Mouse (Mus musculus) kidney, postnatal 25 days (tissue): ENCODE measurements around the gene Ngdn.
A peak's percentile ranks its signal among the peaks of the same experiment; 100 is the strongest.
"Not testable (repeated sequence)": the region's sequence is repeated elsewhere in the genome, so short reads cannot be mapped to it uniquely, and the experiment has no call there.

Source experiments
- DNase-seq, 2 experiments: peaks; one replicate each; pipeline ENCODE4 v3.0.0; 2021; ENCODE audit warnings: mixed read lengths in 2 of 2

Gene Ngdn

DNA sequence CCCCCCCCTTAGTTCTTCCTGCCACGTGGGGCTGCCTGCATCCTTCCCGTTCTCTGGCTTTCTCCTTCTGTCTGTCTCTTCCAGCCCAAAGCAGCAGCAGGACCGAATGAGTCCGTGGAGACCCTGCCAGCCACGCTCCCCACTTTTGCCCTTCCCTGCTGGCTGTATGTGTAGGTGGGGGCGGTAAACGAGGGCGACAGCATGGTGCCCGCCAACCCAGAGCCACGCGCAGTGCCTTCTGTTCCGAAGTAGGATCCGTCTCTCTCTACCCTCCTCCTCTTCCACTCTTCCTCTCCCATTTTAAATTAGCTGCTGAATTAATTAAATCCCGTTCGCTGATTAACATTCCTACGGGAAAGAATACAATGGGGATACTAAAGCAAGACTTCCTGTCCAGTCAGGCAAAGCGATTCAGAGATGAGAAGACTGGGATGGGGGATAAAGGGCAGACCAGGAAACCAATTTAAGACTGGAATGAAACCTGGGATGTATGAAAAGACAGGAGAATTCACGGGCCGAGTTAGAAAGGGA, 17.5 kb downstream of the Ngdn start:
- no peak for DNase-seq

DNA sequence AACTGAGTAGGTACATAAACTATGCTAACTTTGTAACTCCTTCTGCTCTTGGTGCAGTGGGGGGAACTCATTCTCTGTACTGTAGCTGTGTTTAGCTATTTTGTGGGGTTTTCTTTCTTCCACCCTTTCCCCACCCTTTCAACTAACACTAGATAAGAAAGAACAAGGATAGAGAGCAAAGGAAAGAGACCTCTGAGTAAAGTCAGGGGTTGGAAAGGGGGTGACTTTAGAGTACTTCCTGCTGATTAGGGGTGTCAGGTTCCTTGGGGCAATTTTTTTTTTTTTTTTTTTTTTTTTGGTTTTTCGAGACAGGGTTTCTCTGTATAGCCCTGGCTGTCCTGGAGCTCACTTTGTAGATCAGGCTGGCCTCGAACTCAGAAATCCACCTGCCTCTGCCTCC, 28.4 kb downstream of the Ngdn start:
- DNase-seq: not testable (repeated sequence)

DNA sequence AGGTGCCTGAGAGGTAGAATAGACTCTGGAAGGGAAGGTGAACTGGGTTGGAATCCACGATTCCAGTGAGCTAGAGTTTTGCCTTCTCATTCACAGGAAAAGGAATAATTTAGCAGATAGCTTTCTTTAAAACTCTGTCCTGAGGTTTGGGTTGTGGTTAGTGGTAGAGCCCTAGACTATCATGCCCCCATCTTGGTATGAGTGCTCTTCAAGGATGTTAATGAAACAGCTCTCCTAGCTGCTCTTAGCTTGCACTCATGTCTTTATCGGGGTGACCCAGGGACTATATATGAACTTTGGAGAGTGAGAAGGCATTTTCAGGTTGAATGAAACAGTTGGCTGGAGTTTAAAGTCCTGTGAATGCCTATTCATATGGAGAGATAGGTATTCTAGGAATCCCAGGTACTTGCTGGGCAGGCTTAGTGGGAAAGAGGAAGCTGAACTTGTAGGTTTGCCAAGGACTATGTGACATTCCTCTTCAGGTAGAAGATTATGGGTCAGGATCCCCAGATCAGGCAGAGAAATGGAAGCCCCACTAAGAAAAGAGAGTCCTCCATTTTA, 32.8 kb downstream of the Ngdn start:
- no peak for DNase-seq

DNA sequence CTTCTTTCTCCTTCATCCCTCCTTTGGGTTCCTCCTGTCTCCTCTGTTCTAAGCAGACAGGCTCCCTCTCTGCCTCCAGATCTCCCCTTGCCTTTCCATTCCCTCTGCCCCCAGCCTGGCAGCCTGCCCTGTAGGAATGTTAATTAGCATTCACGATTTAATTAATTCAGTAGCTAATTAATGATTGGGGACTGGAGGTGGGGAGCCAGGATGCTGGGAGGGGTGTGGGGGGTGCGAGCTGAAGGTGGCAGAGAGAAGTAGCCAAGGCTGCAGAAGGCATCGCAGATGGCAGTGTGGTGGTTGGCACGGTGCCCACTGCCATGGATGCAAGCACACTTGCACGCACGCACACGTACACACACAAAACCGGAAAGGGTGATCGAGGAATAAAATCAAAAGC, 37.2 kb downstream of the Ngdn start:
- peak; percentile 44 to 58 for DNase-seq

DNA sequence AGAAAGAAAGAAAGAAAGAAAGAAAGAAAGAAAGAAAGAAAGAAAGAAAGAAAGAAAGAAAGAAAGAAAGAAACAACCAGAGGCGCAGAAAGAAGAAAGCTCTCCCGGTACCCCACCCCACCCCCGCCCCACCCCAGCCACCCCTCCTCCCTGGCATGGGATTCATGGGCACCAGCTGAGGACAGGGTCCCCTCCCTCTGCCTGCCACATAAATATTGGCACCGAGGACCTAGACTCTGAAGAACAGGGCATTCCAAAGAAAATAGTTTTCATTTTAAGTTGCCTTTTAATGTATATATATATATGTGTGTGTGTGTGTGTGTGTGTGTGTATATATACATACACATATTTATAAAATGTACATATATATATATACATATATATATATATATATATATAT, 37.8 kb downstream of the Ngdn start:
- DNase-seq: no peak

DNA sequence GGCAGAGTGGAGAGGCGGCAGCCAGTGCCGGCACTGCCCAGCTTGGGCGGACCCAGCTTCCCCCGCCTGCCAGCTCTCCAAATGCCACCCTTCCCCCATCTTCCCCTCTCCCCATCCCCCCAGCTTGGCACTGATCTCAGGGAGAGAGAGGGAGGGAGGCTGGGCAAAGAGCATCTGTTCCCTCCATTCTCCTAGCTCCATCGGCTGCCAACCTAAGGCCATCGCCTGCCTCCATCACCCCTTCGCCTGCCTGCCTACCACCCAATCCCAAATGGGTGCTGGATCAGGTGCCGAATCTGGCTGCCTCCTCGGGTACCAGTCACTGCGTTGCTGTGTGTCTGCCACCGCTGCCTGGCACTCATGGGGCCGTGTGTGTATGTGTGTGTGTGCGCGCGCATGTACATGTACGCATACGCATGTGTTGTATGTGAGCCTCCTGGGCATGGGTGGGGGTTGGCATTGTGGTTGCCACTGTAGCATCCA, 38.5 kb downstream of the Ngdn start:
- peak; percentile 45 to 71 for DNase-seq

DNA sequence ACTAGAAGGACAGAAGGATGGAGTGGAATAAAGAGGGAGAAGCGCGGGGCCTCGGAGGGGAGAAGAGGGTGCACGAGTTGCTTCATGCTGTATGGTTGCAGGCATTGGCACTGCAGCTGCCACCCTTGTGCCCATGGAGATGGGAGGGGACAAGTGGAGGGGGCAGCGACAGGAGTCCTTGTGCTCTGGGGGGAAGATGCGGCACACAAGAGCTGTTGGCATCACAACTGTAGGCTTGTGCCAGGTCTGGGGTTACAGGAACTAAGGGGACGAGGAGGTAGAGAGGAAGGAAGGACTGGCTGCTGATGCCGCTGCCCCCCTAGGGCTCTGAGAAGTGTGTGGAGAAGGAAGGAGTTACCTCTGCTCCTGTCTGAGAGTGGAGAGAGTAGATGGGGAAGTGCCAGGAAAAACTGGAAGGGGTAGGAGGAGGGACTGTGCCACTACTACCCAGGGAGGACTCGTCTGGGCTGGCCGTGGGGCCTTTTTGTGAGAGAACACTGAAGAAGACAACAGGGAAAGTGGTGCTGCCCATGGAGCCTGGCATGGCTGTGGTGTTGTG, 39.0 kb downstream of the Ngdn start:
- no peak for DNase-seq

DNA sequence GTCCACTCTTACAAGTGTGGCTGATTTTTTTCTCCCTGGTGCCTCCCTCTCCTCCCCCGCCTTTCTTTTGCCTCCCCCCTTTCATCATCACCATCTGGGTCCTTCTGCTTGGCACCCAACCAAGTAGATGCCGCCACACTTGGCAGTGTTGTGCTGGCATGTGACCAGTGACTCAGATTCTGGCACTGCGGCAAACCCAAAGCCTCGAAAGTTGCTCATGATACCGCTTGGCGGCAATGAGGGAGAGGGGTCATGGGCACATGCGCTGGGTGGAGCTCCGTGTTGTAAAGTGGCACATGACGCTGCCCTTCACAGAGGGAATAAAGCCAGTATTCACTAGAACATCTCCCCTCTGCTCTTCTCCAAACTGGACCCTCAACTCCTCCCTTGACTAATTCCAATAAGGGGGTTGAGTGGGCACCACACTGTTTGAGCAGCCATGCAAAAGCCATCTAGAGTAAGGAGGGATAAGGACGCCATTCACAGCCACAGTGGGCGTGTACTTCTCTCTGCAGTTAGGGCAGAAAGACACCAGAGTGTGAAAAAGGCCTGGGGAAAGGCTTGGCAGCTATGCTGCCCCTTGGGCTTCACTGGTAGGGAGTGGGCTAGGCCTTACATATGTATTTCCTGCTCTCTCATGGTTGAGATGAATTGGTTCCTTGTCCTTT, 40.0 kb downstream of the Ngdn start:
- peak; percentile 43 to 54 for DNase-seq

DNA sequence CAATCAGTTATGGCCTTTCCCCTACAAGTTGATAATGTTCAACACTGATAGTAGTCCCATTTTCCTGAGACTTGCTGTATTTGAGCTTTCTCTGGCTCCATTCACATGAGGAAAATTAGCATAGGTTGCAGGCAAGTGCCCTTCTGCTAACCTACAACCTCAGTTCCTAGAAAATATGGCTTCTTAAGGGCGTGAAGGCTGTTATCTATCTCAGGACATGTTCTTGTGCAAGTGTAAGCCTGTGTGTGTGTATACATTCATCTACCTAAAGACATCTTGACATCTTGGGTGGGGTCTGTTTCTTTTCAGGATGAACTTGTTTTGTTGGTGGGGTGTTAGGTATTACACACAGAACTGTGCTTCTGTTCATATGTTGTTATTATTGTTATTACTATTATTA, 43.8 kb downstream of the Ngdn start:
- no peak for DNase-seq

DNA sequence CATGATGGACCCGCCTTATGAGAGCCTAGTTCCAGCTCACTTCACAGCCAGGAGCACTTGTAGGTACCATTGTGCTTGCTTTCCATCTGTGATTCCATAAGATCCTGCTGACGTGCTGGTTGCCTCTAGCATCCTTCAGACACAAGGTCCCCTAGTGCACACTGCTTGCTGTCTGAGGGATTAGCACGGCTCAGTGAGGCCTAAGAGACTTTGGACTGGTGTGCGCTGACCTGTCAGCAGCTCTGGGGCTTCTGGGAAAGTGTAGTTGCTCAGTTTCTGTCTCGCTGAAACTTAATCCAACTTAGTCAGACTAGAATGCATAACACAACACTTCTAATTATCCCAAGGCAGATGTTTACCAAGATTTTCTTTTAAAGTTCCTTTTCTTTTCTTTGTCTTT, 44.7 kb downstream of the Ngdn start:
- DNase-seq: peak; percentile 52 to 76

DNA sequence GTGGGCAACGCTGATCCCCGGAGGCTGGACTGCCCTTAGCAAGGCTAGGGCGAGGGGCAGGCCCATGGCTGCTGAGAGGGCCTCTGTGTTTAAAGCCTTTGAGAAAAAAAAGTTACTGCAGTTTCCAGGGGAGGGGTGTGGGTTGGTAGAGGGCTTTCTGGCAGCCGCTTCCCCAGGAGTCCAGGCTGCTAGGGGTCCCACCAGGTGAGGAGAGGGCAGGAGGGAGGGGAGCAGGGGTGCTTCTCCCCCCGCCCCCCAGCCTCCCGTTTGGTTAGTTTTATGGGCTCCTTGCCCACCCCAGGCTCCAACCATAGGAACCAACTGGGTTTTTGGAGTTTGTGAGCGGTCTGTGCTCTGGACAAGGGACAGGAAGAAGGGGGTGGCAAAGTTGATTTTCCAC, 46.6 kb downstream of the Ngdn start:
- no peak for DNase-seq

DNA sequence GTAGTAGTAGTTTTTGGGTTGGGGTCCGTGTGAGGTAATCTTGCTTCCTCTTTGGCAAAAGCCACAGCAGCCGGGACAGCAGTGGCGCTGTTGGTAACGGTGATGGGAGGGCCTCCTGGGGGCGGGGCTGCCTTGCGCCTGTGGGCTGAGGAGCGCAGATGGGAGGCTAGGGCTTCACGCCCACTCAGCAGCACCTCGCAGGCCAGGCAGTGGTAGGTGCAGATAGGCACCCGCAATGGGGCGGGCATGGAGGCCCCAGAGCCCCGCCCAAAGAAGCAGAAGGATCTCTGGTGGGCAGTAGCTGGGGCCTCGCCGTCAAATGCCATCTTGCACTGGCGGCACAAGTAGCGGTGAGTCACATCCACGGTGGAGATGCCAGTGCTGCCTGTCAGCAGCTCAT, 47.4 kb downstream of the Ngdn start:
- DNase-seq: peak in 1 of 2 experiments; percentile 32

DNA sequence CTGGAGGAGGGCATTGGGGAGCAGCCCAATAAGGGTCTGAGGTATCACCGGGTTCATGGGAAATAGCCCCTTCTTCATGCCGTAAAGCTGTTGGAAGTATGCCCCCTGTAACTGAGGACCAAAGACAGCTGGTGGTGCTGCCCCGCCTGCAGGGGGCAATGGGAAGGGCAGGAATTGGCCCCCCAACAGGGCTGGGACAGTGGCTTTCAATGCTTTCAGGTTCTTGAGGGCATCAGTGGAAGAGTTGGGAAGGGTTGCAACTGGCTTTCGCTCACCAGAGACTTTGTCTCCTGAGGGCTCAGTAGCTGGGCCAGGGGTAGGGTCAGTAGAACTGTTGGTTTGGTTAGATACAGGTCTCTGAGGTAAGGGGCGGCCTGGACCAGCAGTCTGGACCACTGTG, 47.9 kb downstream of the Ngdn start:
- no peak for DNase-seq

DNA sequence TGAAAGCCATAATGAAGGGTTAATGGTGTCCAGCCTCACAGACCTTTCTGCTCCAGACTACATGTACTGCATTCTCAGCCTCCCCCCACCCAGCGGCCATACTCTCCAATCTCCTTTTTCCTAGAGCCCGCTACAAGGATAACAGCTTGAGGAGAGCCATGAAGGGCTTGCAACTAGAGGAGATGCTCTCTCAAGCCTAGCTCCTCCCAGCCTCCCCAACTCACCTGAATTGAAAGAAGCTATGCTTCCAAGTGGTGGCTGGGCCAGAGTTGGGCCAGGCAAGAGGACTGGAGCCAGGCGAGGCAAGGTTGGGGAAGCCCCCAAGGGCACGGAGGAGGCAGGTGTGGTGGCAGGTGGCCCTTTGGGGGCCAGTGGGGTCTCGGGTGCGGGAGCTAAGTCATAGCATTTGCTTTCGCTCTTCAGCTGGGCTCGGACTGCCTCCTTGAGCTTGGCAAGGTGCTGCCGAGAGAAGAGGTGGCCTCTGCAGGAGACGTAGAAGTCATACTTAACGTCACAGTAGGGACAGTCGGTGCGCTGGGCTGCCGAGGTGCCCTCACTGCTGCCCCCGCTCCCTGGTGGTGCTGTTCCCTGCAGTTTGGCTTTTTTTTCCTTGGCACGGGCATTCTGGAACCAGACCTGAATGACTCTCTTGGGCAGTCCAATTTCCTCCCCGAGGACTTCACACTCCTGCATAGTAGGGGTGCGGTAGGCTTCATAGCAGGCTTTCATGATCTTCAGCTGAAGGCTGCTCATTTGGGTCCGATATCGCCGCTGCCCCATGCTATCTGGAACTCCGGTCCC, 48.5 kb downstream of the Ngdn start:
- DNase-seq: no peak

DNA sequence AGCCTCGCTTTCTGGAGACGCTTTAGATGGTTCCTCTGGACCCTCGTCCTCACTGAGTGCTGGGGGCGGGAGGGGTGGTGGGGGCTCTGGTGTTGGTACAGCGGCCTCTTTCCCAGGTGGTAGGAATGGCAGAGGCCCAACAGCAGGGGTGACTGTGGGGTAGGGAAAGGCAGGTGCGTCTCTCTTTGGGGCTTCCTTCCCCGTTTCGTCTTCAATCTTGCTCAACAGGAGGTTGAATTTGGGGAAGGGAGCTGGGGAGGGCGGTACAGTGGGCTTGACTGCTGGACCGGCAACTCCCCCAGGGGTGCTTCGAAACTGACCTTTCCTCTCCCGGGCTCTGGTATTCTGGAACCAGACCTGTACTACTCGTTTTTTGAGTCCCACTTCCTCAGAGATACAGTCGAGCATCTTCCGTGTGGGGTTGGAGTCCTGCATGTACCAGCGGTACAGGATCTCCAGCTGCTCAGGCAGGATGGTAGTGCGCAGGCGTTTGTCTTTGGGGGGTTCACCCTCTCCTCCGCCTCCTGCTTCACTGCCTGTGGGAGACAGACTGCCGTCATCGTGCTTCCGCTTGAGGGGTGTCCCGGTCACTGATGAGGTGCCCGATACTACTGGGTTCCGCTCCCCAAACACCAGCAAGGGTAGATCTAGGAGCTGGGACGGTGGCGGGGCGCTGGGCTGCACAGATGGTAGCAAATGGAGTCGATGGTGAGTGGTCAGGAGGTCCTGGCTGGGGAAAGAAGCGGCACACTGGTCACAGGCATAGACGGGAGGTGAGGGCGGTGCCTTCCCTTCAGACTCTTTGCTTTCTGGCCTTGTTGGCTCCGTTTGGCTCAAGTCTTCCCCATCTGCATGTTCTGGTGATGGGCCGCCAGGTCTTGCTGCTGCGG, 49.5 kb downstream of the Ngdn start:
- DNase-seq: peak in 1 of 2 experiments; percentile 33

DNA sequence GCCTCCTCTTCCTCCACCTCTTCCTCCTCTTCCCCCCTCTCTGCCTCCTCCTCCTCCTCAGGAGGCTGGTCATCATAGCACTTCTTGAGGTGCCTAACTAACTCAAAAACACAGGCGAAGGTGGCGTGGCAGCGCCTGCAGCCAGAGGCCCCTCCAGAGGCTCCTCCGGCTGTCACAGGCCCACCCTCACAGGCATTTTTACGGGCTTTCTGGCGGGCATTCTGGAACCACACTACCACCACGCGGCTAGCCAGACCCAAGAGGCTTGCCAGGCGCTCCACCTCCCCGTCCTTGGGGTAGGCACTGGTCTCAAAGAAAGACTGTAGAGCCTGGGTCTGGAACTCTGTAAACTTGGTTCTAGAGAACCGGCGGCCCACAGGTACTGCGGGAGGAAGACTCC, 50.1 kb downstream of the Ngdn start:
- peak in 1 of 2 experiments; percentile 36 for DNase-seq

DNA sequence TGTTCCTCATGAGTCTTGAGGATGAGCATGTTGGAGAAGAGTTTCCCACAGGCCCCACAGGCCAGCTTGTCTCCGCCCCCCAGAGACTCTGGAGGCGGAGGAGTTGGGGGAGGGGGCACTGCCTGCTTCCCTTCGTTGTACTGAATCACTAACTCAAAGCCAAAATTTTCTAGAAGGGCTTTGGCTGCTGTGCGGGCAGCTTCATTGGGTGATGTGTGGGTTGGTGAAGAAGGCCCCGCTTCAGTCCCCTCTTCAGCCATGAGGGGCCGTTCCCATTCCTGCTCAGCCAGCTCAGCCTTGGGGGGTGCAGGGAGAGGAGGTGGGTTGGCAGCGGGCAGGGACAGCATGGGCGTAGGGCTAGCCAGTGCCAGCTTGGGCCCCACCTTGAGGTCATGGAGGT, 50.8 kb downstream of the Ngdn start:
- DNase-seq: no peak

DNA sequence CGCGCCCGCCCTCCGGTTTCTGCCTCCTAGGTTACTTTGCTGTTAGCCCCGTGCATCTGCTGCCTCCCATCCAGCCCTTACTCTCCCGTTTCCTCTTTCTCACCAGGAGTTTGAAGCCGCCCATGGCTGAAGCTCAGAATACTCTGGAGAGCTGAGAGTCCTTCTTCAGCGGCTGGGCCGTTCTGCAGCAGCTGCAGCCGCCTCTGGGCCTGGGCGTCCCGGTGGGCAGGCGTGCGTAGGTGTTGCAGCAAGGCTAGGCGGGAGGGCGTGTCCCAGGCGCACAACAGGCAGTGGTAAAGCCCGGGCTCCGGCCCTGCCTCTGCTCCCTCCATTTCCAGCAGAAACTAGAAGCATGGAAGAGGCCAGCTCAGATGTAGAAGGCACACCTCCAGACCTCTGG, 56.5 kb downstream of the Ngdn start:
- DNase-seq: no peak
